Mouse (Mus musculus) E14TG2a.4 (cell line): Measurements from ENCODE around the gene Twist2.

ENCODE experiments used
- CTCF ChIP-seq: conservative IDR thresholded peaks from 2 replicates; pipeline ENCODE4 v1.5.1; 2014; ENCODE audit warnings: low read length
- NANOG ChIP-seq: IDR thresholded peaks from 2 replicates; pipeline ENCODE4 v1.6.1; 2014; ENCODE audit warnings: borderline replicate concordance, low read length, mixed read lengths
- POU5F1 ChIP-seq: IDR thresholded peaks from 2 replicates; pipeline ENCODE4 v1.6.1; 2014; ENCODE audit warnings: low read length, borderline replicate concordance

GRCm38 (mm10) chr1:91816067-91816466, 14.8 kb downstream of the Twist2 start:
- TF ChIP-seq CTCF = no peak
- TF ChIP-seq POU5F1 = no peak
- no peak for TF ChIP-seq NANOG
